Mouse (Mus musculus) liver, embryonic 14 days (tissue): ENCODE measurements around the gene Faf2. TPM values are rescaled to one million over a fixed set of nuclear protein-coding genes. Genes with fewer than 3 reads are reported as not detected.

Source experiments
- polyA plus RNA-seq: library from polyadenylated mRNA; depleted of rRNA; stranded (reverse); fragments of >200 nt; gene quantifications from 2 replicates; pipeline ENCODE4 v1.2.3, GENCODE M21; 2012; rRNA removed

Gene Faf2
- 11.7 and 11.8 TPM in 2 replicates for polyA plus RNA-seq

DNA sequence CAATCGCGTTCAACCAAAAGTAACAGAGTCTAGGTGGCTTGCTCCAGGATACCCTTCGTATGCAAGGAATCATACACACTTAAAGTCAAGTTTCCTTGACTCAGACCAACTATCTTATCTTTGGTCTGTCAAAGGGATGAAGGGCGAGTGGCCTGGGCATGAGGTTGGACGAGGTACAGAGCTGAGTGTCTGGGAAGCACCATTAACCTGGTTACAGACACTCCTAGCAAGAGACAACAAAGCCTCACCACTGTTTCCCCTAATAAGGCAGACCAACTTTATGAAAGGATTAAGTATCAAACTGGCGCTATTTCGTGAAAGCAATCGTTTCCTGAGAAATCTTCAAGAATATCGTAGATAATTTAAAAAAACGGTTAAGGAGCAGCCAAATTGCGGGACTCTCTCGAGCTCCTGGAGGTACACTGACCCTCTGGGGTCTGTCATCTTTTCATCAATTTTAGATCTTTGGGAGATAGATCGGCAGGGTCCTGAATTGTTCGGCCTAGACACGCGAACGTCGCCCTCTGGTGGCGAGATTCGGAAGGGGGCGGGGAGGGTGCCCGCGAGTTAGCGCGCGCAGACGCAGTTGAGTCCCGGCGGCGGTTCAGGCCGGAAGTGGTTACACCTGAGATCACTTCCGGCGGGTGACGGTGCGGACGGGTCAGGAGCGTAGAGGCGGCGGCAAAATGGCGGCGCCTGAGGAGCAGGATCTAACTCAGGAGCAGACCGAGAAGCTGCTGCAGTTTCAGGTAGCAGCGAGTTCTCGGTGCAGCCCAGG lies at the start of gene Faf2:
Gene Faf2, plus strand, starts transcription at position 630 of the 778 bp plus-strand sequence.

DNA sequence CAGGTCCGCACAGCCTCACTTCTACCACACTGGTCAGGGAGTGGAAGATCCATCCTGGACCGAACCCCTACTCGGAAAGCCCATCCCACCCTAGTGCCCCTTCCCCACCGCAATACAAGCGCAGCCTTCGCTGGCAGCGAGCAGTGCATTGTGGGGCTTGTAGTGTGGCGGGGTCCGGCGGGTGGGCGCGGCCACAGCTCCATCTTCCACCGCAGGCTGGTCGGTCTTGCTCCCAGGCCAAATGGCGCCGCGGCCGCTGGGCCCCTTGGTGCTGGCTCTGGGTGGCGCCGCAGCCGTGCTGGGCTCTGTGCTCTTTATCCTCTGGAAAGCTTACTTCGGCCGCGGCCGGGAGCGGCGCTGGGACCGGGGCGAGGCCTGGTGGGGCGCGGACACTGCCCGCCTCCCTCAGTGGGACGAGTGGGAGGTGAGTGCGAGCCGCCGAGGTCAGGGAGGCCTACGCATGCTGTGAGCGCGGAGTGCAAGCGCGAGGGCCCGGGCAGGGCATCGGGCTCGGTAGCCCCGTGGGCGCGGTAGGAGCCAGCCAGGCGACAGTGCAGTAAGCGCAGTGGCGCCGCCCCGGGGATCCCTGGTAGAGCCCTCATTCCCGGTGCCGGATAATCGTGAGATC lies 46.6 kb upstream of the Faf2 start, which contains the start of gene Arl10:
Gene Arl10, plus strand, starts transcription at position 162 of the 628 bp plus-strand sequence.

DNA sequence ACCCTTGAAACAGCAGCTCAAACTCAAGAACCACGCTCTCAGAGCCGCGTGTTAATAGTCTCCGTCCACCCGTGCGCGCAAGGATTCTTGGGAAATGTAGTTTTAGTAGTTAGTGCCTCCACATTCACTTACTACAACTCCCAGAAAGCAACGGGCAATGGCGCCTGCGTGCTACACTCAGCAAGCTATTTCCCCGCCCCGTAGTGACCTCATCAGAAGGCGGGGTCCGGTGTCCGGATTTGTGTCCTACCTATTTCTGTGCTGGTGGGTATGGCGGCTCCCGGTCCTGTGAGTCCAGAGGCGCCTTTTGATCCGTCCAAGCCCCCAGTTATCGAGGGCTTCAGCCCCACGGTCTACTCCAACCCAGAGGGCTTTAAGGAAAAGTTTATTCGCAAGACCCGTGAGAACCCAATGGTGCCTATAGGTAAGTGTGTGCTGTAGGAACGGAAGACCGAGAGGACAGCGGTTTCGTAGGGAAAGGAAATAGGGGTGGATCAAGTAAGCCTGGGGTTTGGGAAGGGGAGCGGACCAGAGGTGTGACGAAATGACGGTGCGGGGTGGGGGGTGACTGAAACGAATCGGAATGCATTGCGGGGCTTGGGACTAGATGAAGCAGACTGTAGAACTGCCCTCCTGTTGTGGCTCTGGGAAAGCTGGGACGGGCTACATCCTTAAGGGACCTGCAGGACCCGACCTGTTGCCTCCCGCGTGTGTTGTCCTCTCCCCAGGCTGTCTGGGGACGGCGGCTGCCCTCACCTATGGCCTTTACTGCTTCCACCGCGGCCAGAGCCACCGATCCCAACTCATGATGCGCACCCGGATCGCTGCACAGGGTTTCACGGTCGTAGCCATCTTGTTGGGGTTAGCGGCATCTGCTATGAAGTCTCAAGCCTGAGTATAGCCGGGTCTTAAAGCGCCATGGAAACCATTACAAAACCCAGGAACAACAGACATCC lies 31.3 kb upstream of the Faf2 start, which contains the start of the genes Nop16 and Higd2a:
Gene Nop16, minus strand, starts transcription at position 95 of the 956 bp plus-strand sequence.
Gene Higd2a, plus strand, starts transcription at position 212 of the 956 bp plus-strand sequence.

DNA sequence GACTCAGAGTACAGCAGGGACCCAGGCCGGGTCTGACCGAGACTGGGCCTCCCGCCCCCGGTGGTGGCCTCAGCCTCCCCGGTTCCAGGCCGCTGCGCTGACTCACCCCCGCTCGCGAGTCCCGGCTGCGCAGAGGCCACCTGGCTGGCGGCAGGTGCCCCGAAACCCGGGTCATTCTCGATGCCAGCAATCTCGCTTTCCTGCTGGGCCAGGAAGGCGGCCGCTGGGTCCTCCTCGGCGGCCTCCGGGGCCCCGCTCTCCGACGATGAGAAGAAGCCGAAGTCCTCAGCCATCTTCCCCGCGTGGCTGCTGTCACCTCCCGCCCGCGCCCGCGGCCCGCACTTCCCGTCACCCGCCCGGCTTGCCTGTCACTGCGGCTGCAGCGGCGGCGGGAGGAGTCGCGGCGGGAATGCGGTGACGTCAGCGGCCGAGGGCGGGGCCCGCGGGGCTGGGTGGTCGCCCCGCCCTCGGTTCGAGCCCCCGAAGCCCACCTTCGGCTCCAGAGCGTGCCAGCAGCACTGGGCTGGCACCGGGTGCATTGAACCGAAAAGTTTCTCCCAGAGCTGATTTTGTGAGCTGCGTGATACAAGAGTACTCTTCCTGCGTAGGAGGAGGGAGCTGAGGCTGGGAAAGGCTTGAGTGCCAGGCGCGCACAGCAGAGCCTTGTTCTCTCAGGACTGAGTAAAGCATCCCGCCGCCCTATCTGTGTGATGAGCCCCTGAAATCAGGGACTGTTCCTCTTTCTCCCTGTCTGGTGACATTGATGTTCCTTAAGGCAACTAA lies 10.4 kb upstream of the Faf2 start, which contains the start of gene Cltb:
Gene Cltb, minus strand, starts transcription at position 373 of the 783 bp plus-strand sequence.

DNA sequence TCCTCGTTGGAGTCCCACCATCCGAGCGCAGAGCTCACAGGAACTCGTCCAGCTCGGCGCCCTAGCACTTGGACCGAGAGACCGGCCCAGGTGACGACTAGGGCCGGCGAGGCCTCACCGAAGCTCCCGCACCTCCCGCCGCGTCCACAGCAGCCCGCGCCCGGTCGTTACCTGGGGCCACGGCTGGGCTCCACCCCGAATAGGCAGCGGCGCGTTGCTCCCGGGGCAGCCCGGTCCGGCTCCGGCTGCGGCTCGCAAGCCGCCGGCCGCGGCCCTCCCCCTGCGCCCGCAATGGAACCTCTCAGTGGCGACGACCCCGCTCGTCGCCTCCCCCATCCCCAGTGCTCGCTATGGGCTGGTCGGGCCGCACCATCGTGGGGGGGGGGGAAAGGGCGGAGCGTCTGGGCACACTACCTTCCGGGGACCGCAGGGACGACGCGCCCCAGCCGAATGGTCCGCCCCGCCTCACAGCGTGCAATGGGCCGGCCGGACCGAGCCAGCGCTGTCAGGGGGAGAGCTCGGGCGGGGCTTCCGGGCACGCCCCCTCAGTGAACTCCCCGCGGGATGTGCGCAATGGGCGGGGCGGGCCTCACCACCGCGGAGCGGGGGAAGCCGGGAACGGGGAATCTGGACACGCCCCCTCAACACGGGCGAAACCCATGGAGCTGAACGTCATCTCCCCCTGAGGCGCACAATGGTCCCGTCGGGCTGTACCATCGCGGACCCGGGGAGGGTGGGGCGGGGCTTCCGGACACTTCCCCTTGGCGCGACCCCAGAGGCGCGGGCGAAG lies 72.2 kb downstream of the Faf2 start, which contains the start of gene Rnf44:
Gene Rnf44, minus strand, starts transcription at position 350 of the 790 bp plus-strand sequence.

DNA sequence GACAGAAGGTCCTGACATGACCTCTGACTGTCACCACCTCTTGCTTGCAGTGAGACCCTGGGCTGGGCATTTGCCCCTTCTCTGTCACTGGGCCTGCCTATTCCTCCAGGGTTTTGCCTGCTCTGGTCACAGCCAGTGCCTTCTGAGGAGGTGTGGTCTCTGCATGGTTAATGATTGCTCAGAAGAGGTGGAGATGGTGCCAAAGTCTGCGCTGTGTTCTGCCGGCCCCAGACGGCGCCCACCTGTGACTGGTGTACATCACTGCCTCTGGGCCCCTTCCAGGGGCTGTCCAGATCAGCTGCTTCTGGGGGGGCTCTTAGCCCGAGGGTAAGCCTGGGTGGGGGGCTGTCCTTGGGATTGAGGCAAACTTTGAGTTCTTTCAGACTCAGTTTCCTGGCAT lies 79.7 kb downstream of the Faf2 start, which contains the start of gene Cdhr2:
Gene Cdhr2, plus strand, starts transcription at position 219 of the 400 bp plus-strand sequence.

Other genes with a start within 250 kb of the Faf2 start
- 16.1 and 16.2 TPM in 2 replicates for gene Thoc3, start 152.9 kb upstream of the Faf2 start, polyA plus RNA-seq
- 2.7 and 3.2 TPM in 2 replicates for gene Simc1, start 118.0 kb upstream of the Faf2 start, polyA plus RNA-seq
- gene 4833439L19Rik, start 56.3 kb upstream of the Faf2 start, polyA plus RNA-seq = 20.1 and 23.4 TPM in 2 replicates
- gene Arl10, start 46.8 kb upstream of the Faf2 start, polyA plus RNA-seq = 4.6 and 6.1 TPM in 2 replicates
- gene Nop16, start 31.7 kb upstream of the Faf2 start, polyA plus RNA-seq = 28.1 and 29.1 TPM in 2 replicates
- 40.8 and 55.3 TPM in 2 replicates for gene Higd2a, start 31.6 kb upstream of the Faf2 start, polyA plus RNA-seq
- gene Cltb, start 10.4 kb upstream of the Faf2 start, polyA plus RNA-seq = 14.4 and 15.5 TPM in 2 replicates
- gene Rnf44, start 72.1 kb downstream of the Faf2 start, polyA plus RNA-seq = 21.2 and 27.7 TPM in 2 replicates
- 6.0 and 6.7 TPM in 2 replicates for gene Cdhr2, start 79.7 kb downstream of the Faf2 start, polyA plus RNA-seq
- 0.02 and 0.06 TPM in 2 replicates for gene Gprin1, start 128.1 kb downstream of the Faf2 start, polyA plus RNA-seq
- gene Sncb, start 144.8 kb downstream of the Faf2 start, polyA plus RNA-seq = not detected in 2 replicates
- not detected in 2 replicates for gene Eif4e1b, start 162.2 kb downstream of the Faf2 start, polyA plus RNA-seq
- 0.43 and 0.44 TPM in 2 replicates for gene Tspan17, start 167.6 kb downstream of the Faf2 start, polyA plus RNA-seq